Mouse (Mus musculus): ENCODE measurements around the gene Gm17349. TPM values are rescaled to one million over a fixed set of nuclear protein-coding genes. Genes with fewer than 3 reads are reported as not detected.

Gm17349 gene
- total RNA-seq, 2 experiments from 2014 or later: not detected

DNA sequence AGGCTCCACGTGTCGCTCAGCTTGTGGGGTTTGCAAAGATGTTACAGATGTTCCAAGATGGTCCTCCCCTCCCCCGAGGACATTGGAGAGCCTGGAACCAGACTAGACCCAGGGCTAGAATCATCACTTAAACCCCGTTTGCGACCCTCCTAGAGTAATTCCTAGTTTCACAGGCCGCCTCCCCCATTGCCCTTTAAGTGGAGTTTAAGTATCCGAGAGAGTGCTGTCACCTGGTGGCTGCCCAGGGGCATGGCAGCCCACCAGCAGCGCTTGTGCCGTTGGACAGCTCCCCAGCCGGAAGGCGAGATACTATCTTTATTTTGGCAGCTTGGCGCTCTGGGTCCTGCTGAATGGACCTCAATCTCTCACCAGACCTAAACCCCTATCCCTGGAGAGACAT lies 36.4 kb downstream of the Gm17349 start:
- peak; percentile 66 for ATAC-seq (replicated peaks; ENCODE audit: low FRiP score, poor library complexity, severe bottlenecking)

DNA sequence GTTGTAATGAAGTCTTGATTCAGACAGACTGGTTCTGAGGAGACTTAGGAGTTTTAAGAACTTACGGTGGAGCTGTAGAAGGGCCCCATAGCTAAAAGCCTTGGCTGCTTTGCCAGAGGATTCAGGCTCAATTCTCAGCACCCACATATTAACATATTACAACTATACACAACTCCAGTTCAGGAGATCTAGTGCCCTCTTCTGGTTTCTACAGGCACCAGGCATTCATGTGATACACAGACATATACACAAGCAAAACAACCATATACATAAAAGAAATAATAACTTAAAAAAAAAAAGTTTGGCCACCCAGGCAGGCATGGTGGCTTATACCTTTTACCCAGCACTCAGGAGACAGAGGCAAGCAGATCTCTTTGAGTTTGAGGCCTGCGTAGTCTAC lies 37.7 kb downstream of the Gm17349 start:
- no peak for ATAC-seq (replicated peaks; ENCODE audit: low FRiP score, poor library complexity, severe bottlenecking)

DNA sequence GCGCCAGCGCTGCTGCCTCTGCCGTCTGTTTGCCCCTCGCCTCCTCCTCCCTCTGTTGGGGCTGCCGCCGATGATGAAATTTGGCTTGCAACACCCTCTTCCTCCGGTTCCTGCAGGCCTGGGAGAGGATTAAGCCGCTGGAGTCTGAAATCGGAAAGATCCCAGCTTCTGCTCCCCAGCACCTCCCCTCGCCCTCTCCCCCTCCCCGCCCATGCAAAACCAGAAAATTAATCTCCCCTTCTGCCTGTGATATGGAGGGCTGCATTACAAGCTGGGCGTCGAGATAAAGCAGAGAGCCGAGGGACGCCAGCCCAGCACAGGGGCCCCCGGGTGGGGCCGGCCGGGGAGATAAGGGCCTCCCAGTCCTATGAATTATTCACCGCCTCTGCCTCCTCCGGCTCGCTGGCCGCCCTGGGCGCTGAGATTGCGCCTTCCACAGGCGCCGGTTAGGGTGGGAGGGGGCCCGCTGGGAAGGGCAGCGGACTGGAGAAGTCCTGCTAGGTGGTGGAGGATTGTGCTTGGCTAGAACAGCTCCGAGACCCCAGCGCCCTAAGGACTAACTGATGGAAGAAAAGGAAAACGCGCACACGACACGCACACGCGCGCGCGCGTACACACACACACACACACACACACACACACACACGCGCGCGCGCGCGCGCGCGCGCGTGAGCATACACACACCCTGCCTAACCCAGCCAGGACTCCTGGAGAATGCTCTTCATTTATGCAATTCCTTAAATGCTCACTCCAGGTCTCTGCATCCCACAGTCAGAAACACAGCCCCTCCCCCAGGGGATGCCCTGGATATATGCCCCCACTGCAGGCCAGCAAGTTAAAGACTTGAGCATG lies 40.5 kb downstream of the Gm17349 start:
- peak; percentile 68 for ATAC-seq (replicated peaks; ENCODE audit: low FRiP score, poor library complexity, severe bottlenecking)

DNA sequence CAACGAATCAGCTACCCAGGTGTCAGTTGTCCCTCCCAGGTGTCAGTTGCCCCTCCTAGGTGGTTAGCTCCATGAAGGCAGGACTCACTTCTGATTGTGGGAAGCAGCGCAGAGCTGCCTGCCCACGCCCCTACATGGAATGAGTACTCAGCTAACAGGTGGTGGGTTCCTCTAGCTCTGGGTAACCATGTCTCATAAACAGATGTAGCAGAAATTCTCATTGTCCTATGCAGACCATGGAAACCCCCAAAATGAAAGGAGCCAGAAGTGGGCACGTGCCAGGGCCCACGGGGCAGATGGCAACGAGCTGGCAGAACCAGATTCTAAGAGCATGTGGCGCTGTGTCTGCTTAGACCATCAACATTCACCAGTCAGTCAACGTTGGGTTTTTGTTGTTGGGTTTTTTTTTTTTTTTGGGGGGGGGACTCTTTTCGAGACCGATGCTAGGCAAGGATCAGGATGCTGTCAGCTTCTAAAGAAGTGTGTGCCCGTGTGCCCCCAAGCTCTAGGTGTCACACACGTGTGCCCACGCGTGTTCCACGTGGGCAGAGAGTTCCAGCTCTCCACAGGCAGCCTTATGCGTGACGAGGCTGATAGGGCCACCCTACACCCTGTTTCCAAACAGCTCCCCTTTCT lies 41.2 kb downstream of the Gm17349 start:
- ATAC-seq (replicated peaks; ENCODE audit: low FRiP score, poor library complexity, severe bottlenecking): no peak

DNA sequence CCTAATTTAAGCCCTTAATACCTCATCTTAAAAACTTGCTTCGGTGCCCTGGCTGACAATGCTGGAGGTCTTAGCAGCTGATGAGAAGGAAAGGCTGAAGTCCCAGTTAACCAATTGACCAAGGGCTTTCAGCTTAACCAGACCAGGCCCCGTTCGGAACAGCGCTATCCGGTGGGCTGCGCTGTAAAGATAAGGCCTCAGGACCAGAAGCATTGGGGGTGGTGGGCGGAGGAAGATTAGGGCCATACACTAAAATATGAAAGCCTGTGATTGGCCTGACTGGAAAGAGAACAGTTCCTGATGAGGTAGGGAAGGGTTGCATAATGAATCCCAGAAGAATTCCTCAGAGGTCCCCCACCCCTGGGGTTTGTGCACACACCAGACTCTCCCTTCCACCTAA lies 42.9 kb downstream of the Gm17349 start:
- ATAC-seq (replicated peaks; ENCODE audit: low FRiP score, poor library complexity, severe bottlenecking): no peak

DNA sequence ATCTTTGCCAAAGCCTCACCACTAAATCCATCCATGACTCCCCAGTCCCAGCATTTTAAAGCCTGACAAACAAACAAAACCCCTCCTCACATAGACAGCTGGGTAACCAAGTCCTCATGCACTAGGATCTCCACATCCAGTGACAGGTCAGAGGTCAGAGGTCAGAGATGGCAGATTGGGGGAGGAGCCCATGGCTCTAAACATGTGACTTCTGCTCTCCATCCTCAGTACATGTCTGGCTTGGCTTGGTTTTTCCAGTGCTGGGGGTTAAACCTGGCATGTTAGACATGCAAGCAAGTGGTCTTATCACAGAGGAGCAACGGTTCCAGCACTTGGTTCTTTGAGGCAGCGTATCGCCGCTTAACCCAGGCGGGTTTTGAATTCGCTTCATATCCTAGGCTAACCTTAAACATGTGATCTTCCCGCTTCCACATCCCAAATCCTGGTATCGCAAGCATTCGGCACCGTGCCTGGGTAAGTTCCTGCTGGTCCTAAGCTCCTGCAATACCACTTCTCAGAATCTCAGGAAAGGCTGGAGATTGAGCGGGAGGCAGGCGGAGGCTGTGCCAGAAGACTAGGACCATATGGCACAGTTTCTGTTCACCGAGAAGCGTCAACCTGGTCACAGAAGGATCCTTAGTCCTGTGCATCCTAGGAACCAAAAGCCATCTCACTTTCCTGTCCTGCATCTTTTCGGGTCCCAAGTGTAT lies 44.0 kb downstream of the Gm17349 start:
- ATAC-seq (replicated peaks; ENCODE audit: low FRiP score, poor library complexity, severe bottlenecking): no peak

DNA sequence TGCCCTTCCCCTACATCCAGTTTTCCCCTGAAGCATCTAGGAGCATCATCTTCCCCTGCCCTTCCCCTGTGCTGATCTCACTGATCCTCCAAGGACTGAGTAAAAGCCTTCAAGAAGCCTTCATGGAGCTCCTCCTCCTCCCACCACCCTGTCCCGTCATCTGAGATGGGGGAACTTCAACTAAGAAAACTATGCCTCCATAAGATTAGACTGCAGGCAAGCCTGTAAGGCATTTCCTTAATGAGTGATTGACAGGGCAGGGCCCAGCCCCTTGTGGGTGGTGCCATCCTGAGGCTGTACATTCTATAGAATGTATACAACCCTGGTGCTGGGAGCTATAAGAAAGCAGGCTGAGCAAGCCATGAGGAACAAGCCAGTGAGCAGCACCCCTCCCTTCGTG lies 46.9 kb downstream of the Gm17349 start:
- no peak for ATAC-seq (replicated peaks; ENCODE audit: low FRiP score, poor library complexity, severe bottlenecking)

DNA sequence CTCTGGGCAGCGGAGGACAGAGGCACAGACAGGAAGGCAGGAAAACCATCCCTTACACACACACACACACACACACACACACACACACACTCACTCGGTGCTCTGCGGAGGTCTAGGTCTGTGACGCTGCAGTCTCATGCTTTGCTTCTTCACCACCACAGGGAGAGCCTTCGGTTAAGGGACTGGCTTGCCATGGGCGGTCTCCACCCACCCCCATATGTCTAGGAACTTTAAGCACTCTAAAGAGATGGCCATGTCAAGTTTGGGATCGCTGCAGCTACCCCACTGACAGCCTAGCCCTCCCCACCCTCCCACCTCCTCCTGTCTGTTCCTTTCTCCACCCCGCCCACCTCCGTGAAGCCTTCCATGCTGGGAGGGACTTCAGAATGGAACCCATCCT lies 49.3 kb downstream of the Gm17349 start:
- ATAC-seq (replicated peaks; ENCODE audit: low FRiP score, poor library complexity, severe bottlenecking): no peak

DNA sequence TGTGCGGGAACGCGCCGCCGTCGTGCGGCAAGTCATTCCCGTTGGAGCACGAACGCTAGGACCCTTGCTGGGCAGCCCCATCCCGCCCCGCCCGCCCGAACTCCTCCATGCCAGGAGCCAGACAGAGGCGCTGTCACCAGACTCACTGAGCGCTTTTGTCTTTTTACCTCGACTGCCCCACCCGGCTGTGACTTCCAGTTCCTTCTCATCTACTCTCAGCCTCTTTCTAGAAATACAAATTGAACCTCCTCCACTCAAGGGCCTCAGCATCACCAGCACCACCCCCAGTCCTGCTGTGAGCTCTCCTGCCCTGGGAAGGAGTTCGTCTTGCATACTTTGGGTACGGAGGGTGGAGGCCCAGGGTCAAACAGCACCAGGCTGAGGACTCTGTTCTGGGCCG lies 51.4 kb downstream of the Gm17349 start:
- ATAC-seq (replicated peaks; ENCODE audit: low FRiP score, poor library complexity, severe bottlenecking): no peak

DNA sequence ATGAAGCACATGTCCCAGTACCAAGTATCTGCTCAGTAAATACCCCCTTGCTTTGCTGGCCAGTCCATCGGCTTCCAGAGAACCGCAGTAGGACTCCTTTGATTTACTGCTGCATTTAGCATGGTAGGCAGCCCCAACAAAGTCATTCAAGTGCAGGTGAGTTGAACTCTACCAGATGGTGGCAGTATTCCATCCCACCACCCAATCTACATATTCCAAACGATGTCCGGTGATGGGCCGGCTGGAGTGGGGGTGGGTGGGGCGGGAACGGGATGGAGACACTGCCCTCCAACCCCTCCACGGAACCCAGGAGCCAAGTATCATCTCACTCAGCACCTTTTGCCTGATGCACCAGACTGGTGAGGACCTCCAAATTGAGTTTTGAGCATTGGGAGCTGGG lies 52.0 kb downstream of the Gm17349 start:
- no peak for ATAC-seq (replicated peaks; ENCODE audit: low FRiP score, poor library complexity, severe bottlenecking)

Other genes starting within 250 kb of the Gm17349 start
- 0.84 TPM in 1 of 2 replicates, not detected in the other for gene Nckap5l, start 247.7 kb downstream of the Gm17349 start, total RNA-seq (2015; ENCODE audit: low replicate concordance)
- gene Nckap5l, start 247.7 kb downstream of the Gm17349 start, total RNA-seq (2017; ENCODE audit: low replicate concordance): not detected in 2 replicates
- gene Bcdin3d, start 230.8 kb downstream of the Gm17349 start, total RNA-seq (2015; ENCODE audit: low replicate concordance): 1.3 and 1.4 TPM in 2 replicates
- 0.51 and 1.3 TPM in 2 replicates for gene Bcdin3d, start 230.8 kb downstream of the Gm17349 start, total RNA-seq (2017; ENCODE audit: low replicate concordance)
- not detected in 2 replicates for gene Faim2, start 177.3 kb downstream of the Gm17349 start, total RNA-seq (2015; ENCODE audit: low replicate concordance)
- 0.38 TPM in 1 of 2 replicates, not detected in the other for gene Faim2, start 177.3 kb downstream of the Gm17349 start, total RNA-seq (2017; ENCODE audit: low replicate concordance)
- not detected in 2 replicates for gene Aqp2, start 126.4 kb downstream of the Gm17349 start, total RNA-seq (2015; ENCODE audit: low replicate concordance)
- not detected in 2 replicates for gene Aqp2, start 126.4 kb downstream of the Gm17349 start, total RNA-seq (2017; ENCODE audit: low replicate concordance)
- gene Aqp5, start 114.7 kb downstream of the Gm17349 start, total RNA-seq (2015; ENCODE audit: low replicate concordance): not detected in 2 replicates
- gene Aqp5, start 114.7 kb downstream of the Gm17349 start, total RNA-seq (2017; ENCODE audit: low replicate concordance): not detected in 2 replicates
- gene Aqp6, start 104.1 kb downstream of the Gm17349 start, total RNA-seq (2015; ENCODE audit: low replicate concordance): not detected in 2 replicates
- gene Aqp6, start 104.1 kb downstream of the Gm17349 start, total RNA-seq (2017; ENCODE audit: low replicate concordance): not detected in 2 replicates
- gene Racgap1, start 53.8 kb downstream of the Gm17349 start, total RNA-seq (2015; ENCODE audit: low replicate concordance): 248 and 272 TPM in 2 replicates
- 292 and 327 TPM in 2 replicates for gene Racgap1, start 53.8 kb downstream of the Gm17349 start, total RNA-seq (2017; ENCODE audit: low replicate concordance)
- gene Asic1, start 35.1 kb downstream of the Gm17349 start, total RNA-seq (2015; ENCODE audit: low replicate concordance): not detected in 2 replicates
- gene Asic1, start 35.1 kb downstream of the Gm17349 start, total RNA-seq (2017; ENCODE audit: low replicate concordance): not detected in 2 replicates
- 15.5 and 18.0 TPM in 2 replicates for gene Smarcd1, start 3.4 kb downstream of the Gm17349 start, total RNA-seq (2015; ENCODE audit: low replicate concordance)
- 5.3 and 9.7 TPM in 2 replicates for gene Smarcd1, start 3.4 kb downstream of the Gm17349 start, total RNA-seq (2017; ENCODE audit: low replicate concordance)
- gene Gpd1, start 12.0 kb upstream of the Gm17349 start, total RNA-seq (2015; ENCODE audit: low replicate concordance): 2.1 and 2.9 TPM in 2 replicates
- 5.4 and 8.2 TPM in 2 replicates for gene Gpd1, start 12.0 kb upstream of the Gm17349 start, total RNA-seq (2017; ENCODE audit: low replicate concordance)
- 11.3 and 15.5 TPM in 2 replicates for gene Cox14, start 20.1 kb upstream of the Gm17349 start, total RNA-seq (2015; ENCODE audit: low replicate concordance)
- 7.1 and 17.1 TPM in 2 replicates for gene Cox14, start 20.1 kb upstream of the Gm17349 start, total RNA-seq (2017; ENCODE audit: low replicate concordance)
- 9.4 and 19.7 TPM in 2 replicates for gene Cers5, start 67.4 kb upstream of the Gm17349 start, total RNA-seq (2015; ENCODE audit: low replicate concordance)
- gene Cers5, start 67.4 kb upstream of the Gm17349 start, total RNA-seq (2017; ENCODE audit: low replicate concordance): 3.3 and 7.6 TPM in 2 replicates
- 3.2 and 6.7 TPM in 2 replicates for gene Lima1, start 170.0 kb upstream of the Gm17349 start, total RNA-seq (2015; ENCODE audit: low replicate concordance)
- 2.1 and 5.3 TPM in 2 replicates for gene Lima1, start 170.0 kb upstream of the Gm17349 start, total RNA-seq (2017; ENCODE audit: low replicate concordance)

Data from erythroid progenitor cell, adult 5-6 weeks (primary cell).